Mouse (Mus musculus): ENCODE data around the gene Nckap5. TPM values are rescaled to one million over a fixed set of nuclear protein-coding genes. Genes with fewer than 3 reads are reported as not detected.

Gene Nckap5
- polyA plus RNA-seq, 1 experiment from 2014 or later: 45.0 TPM

- WGBS: 12% methylated on average over 18 of the region's 18 CpGs
- peak overlapping the region; percentile 54 for H3K4me2 ChIP-seq (ENCODE audit: low read depth, low read length)
- peak overlapping the region; percentile 63 for H3K9ac ChIP-seq (ENCODE audit: low read length)
- H3K27ac ChIP-seq (ENCODE audit: low read length): no peak overlapping the region
- H3K4me1 ChIP-seq (replicated peaks; ENCODE audit: control insufficient read depth, insufficient read depth, low read length): peaks cover 7% of the 10 kb centered on the region
- H3K9me3 ChIP-seq (ENCODE audit: control insufficient read depth, low read length): no peaks in the 10 kb centered on the region
- no peaks in the 10 kb centered on the region for H3K27me3 ChIP-seq (ENCODE audit: control insufficient read depth, insufficient read depth, low read depth, low read length)
- no peaks in the 10 kb centered on the region for H3K36me3 ChIP-seq (ENCODE audit: control insufficient read depth, insufficient read depth, low read length)
- peak; percentile 69 for ATAC-seq (ENCODE audit: low read depth)
- peak overlapping the region; percentile 45 for H3K4me3 ChIP-seq (ENCODE audit: low read length)
Measured at GRCm38 (mm10) chr1:126737554-126738290, 92.9 kb downstream of the Nckap5 start.

DNA sequence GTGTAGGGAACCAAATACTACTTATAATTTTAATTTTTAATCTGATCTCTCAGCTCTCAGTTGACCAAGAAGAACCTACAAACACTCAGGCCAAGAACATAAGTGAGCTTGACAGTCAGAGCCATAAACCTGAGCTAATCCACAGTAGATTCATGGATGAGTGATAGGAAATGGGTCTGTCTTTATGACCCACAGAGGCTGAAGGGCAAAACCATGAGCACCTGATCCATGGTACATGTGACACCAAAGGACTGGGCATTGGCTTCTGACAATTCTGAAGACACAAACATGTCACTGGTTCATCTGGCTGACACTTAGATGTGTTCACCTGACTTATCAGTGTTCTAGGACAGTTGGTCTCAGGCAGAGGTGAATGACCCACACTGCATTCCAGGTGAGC is 98.9 kb downstream of the Nckap5 start:
- Histone ChIP-seq H3K27me3 (ENCODE audit: control insufficient read depth, insufficient read depth, low read depth, low read length) (no peaks in the 10 kb centered on the region), H3K4me2 (ENCODE audit: low read depth, low read length) (no peak overlapping the region), H3K27ac (ENCODE audit: low read length) (no peak overlapping the region), H3K4me1 (replicated peaks; ENCODE audit: control insufficient read depth, insufficient read depth, low read length) (no peaks in the 10 kb centered on the region), H3K36me3 (ENCODE audit: control insufficient read depth, insufficient read depth, low read length) (no peaks in the 10 kb centered on the region), H3K9ac (ENCODE audit: low read length) (no peak overlapping the region), H3K4me3 (ENCODE audit: low read length) (no peak overlapping the region), H3K9me3 (ENCODE audit: control insufficient read depth, low read length) (no peaks in the 10 kb centered on the region)
- ATAC-seq (ENCODE audit: low read depth): no peak

DNA sequence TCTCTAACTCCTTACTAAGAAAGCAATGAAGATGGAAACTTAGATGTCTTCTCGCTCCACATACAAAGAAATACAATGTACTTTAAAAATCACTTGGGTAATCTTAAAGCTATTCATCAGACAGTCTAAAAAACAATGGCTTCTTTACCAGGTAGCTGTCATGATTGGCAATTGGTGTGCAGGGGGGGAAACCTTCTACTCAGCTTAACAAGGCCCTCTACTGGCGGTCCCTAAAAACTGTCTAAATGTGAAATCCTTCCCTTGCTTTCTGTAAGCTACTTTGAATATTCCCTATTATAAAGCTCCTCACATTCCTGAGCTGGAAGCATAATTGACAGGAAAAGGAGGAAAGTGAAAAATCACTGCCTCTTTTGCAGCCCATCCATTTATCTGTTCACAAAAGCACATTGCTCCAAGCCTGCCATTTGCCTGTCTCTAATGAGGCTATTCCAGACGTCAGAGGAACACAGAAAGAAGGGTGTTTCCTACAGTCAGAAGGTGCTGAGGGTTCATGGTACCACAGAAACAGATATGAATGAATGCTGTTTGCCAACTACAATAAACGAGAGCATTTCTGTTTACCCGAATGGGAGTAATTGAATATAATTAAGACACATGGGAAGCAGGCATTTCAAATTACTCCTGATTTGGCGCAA is 104.1 kb downstream of the Nckap5 start:
- no peak for ATAC-seq (ENCODE audit: low read depth)
- no peak overlapping the region for H3K4me2 ChIP-seq (ENCODE audit: low read depth, low read length)
- no peaks in the 10 kb centered on the region for H3K36me3 ChIP-seq (ENCODE audit: control insufficient read depth, insufficient read depth, low read length)
- H3K9ac ChIP-seq (ENCODE audit: low read length): no peak overlapping the region
- H3K27ac ChIP-seq (ENCODE audit: low read length): no peak overlapping the region
- H3K4me3 ChIP-seq (ENCODE audit: low read length): no peak overlapping the region
- no peaks in the 10 kb centered on the region for H3K9me3 ChIP-seq (ENCODE audit: control insufficient read depth, low read length)
- 0 out of 2 replicates have a peak, but pooled peaks cover 3% of the 10 kb centered on the region for H3K4me1 ChIP-seq (replicated peaks; ENCODE audit: control insufficient read depth, insufficient read depth, low read length)
- WGBS: 65% methylated on average over 6 of the region's 6 CpGs
- H3K27me3 ChIP-seq (ENCODE audit: control insufficient read depth, insufficient read depth, low read depth, low read length): no peaks in the 10 kb centered on the region

DNA sequence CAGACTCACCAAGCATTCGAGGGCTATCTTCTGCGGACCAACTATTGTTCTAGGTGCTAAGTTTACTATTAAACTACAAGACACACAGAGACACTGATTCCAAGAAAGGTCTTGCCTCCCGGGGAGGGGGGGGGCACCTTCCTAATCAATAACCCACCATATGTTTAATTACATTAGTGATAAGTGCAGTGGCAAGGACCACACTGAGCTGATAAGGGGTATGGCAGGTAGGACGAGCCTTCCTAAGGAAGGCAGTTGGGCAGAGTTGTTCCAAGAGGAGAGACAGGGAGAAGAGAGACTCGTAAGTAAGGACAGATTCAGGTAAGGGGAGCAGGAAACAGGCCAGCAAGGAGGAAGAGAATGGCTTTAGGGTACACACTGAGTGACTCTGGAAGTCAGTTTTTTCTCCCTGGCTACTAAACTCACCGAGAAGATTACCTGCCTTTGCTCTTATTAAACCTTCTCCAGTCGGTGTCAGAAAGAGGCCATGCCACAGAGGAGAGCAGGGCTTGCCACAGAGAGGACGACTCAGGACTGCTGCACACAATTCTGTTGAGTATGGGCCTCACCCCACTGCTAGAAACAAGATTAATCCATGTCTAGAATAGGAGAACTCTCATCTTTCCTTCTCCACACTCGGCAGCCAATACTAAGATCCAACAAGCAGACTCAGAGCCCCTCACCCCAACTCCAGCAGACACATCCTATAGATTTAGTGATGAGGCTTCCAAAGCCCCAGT is 104.8 kb downstream of the Nckap5 start:
- Histone ChIP-seq H3K4me2 (ENCODE audit: low read depth, low read length) (no peak overlapping the region), H3K9me3 (ENCODE audit: control insufficient read depth, low read length) (no peaks in the 10 kb centered on the region), H3K4me3 (ENCODE audit: low read length) (no peak overlapping the region), H3K27me3 (ENCODE audit: control insufficient read depth, insufficient read depth, low read depth, low read length) (no peaks in the 10 kb centered on the region), H3K4me1 (replicated peaks; ENCODE audit: control insufficient read depth, insufficient read depth, low read length) (0 out of 2 replicates have a peak, but pooled peaks cover 3% of the 10 kb centered on the region), H3K27ac (ENCODE audit: low read length) (no peak overlapping the region), H3K9ac (ENCODE audit: low read length) (no peak overlapping the region), H3K36me3 (ENCODE audit: control insufficient read depth, insufficient read depth, low read length) (no peaks in the 10 kb centered on the region)
- WGBS: 53% methylated on average over 9 of the region's 9 CpGs
- no peak for ATAC-seq (ENCODE audit: low read depth)

DNA sequence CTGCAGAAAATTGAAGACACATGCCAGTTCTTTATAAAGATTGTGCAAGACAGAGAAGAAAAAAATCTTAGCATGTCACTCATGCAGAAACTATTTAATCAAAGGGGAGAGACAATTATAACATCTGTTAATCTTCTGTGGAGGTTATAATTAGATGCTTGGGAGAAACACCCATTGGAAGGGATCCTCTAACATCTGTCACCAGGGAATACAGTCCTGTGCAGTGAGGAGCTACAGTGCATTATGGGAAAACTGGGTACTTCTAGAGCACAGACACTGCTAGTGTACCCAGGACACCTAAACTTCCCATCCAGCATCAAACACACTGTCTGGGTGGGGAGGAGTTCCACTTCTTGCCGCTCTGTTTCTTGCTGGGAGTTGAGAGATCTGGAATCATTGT is 108.7 kb downstream of the Nckap5 start:
- no peaks in the 10 kb centered on the region for H3K27me3 ChIP-seq (ENCODE audit: control insufficient read depth, insufficient read depth, low read depth, low read length)
- H3K9ac ChIP-seq (ENCODE audit: low read length): no peak overlapping the region
- no peaks in the 10 kb centered on the region for H3K36me3 ChIP-seq (ENCODE audit: control insufficient read depth, insufficient read depth, low read length)
- H3K9me3 ChIP-seq (ENCODE audit: control insufficient read depth, low read length): no peaks in the 10 kb centered on the region
- 81% methylated on average over 1 of the region's 1 CpGs for WGBS
- 0 out of 2 replicates have a peak, but pooled peaks cover 3% of the 10 kb centered on the region for H3K4me1 ChIP-seq (replicated peaks; ENCODE audit: control insufficient read depth, insufficient read depth, low read length)
- H3K4me3 ChIP-seq (ENCODE audit: low read length): no peak overlapping the region
- no peak overlapping the region for H3K4me2 ChIP-seq (ENCODE audit: low read depth, low read length)
- H3K27ac ChIP-seq (ENCODE audit: low read length): no peak overlapping the region
- no peak for ATAC-seq (ENCODE audit: low read depth)

DNA sequence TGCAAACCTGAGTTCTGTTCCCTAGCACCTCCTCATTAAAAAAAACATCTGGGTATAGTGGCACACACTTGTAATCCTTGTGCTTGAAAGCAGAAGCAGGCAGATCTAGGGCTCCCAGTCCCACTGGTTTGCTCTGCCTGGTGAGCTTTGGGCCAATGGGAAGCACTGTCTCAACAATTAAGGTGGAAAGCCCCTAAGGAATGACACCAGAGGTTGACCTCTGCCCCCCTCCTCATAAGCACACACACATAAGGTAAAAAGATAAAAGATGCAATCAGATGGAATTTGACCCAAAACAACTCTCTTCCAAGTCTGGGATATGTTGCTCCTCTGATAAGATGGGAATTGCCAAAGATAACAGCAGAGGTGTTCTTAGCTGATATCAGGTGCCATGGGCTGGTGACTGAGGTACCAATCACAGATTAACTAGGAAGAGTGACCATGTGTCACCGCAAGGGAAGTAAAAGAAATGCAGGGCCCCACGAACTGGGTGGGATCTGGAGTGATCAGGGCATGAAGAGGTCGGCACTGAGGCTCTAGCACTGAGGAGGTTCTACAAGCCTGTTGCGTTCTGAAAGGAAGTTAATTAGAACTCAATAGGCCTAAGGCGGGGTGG is 110.8 kb downstream of the Nckap5 start:
- 45% methylated on average over 5 of the region's 5 CpGs for WGBS
- H3K36me3 ChIP-seq (ENCODE audit: control insufficient read depth, insufficient read depth, low read length): no peaks in the 10 kb centered on the region
- no peak overlapping the region for H3K9ac ChIP-seq (ENCODE audit: low read length)
- ATAC-seq (ENCODE audit: low read depth): no peak
- H3K27ac ChIP-seq (ENCODE audit: low read length): no peak overlapping the region
- no peak overlapping the region for H3K4me3 ChIP-seq (ENCODE audit: low read length)
- H3K4me1 ChIP-seq (replicated peaks; ENCODE audit: control insufficient read depth, insufficient read depth, low read length): no peaks in the 10 kb centered on the region
- H3K9me3 ChIP-seq (ENCODE audit: control insufficient read depth, low read length): no peaks in the 10 kb centered on the region
- H3K27me3 ChIP-seq (ENCODE audit: control insufficient read depth, insufficient read depth, low read depth, low read length): no peaks in the 10 kb centered on the region
- no peak overlapping the region for H3K4me2 ChIP-seq (ENCODE audit: low read depth, low read length)

- Histone ChIP-seq H3K27ac (ENCODE audit: low read length) (no peak overlapping the region), H3K4me2 (ENCODE audit: low read depth, low read length) (no peak overlapping the region), H3K27me3 (ENCODE audit: control insufficient read depth, insufficient read depth, low read depth, low read length) (no peaks in the 10 kb centered on the region), H3K9me3 (ENCODE audit: control insufficient read depth, low read length) (no peaks in the 10 kb centered on the region), H3K36me3 (ENCODE audit: control insufficient read depth, insufficient read depth, low read length) (no peaks in the 10 kb centered on the region), H3K4me3 (ENCODE audit: low read length) (no peak overlapping the region), H3K4me1 (replicated peaks; ENCODE audit: control insufficient read depth, insufficient read depth, low read length) (no peaks in the 10 kb centered on the region), H3K9ac (ENCODE audit: low read length) (no peak overlapping the region)
- no peak for ATAC-seq (ENCODE audit: low read depth)
- 95% methylated on average over 16 of the region's 16 CpGs for WGBS
Measured at GRCm38 (mm10) chr1:126706611-126707010, 124.0 kb downstream of the Nckap5 start.

DNA sequence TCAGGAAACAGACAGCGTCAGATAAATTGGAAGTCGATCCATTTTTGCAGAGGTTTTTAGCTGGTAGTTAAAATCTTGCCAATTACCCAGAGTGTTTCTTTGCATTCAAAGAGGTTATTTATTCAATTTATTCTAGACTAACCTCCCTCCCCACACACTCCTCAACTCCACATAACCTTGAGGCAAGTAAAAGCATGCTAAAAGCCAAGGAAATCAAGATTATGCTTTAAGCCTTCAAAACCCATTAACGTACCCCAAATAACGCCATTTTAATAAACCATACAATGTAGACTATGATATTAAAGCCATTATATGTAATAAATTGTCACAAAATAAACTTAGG is 129.7 kb downstream of the Nckap5 start:
- ATAC-seq (ENCODE audit: low read depth): no peak
- no peaks in the 10 kb centered on the region for H3K4me1 ChIP-seq (replicated peaks; ENCODE audit: control insufficient read depth, insufficient read depth, low read length)
- H3K4me3 ChIP-seq (ENCODE audit: low read length): no peak overlapping the region
- no peaks in the 10 kb centered on the region for H3K27me3 ChIP-seq (ENCODE audit: control insufficient read depth, insufficient read depth, low read depth, low read length)
- H3K36me3 ChIP-seq (ENCODE audit: control insufficient read depth, insufficient read depth, low read length): no peaks in the 10 kb centered on the region
- no peak overlapping the region for H3K27ac ChIP-seq (ENCODE audit: low read length)
- H3K9ac ChIP-seq (ENCODE audit: low read length): no peak overlapping the region
- no peak overlapping the region for H3K4me2 ChIP-seq (ENCODE audit: low read depth, low read length)
- H3K9me3 ChIP-seq (ENCODE audit: control insufficient read depth, low read length): no peaks in the 10 kb centered on the region
- WGBS: 89% methylated on average over 4 of the region's 4 CpGs
